Mouse (Mus musculus) R1 (cell line): ENCODE data around the gene Rab42.
"Not testable (repeated sequence)": the region's sequence is repeated elsewhere in the genome, so short reads cannot be mapped to it uniquely, and the experiment has no call there.

Source experiments
- DNase-seq: peaks from one replicate; pipeline ENCODE4 v3.0.0-alpha.2; 2018; ENCODE audit warnings: low read depth, low spot score

Rab42 gene

DNA sequence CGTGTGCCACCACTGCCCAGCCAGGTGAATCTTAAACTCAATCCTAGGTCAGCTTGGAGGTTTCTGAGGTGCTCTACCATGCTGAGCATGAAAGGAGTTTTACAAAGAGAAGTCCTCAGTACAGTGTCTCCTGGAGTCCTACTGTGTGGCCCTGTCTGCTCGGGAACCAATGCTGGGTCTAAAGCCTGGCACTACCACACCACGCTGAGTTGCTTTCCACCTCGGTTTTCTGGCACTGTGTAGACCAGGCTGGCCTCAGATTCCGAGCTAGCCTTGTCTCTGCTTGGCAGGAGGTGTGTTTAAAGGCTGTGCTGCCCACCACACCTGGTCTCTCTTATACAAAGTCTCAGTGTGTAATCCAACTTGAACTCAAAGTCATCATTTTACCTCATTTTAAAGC, 9.4 kb upstream of the Rab42 start:
- no peak for DNase-seq

GRCm38 (mm10) chr4:132311801-132312200, 8.6 kb upstream of the Rab42 start:
- DNase-seq: peak; percentile 71

DNA sequence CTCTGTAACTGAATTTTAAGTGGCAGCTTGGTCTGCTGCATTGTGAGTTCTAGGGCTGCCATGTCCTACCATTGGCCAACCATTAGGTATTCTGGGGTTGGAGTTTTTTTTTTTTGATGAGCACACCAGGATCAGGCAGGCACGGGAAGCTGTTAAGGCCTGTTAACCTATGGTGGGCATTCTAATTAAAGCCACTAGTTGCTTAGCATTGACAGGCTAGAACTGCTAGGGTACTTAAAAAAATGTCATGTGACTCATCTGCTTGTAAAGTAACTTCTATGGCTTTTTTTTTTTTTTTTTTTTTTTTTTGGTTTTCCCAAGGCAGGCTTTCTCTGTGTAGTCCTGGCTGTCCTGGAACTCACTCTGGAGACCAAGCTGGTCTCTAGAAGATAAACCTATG, 8.0 kb upstream of the Rab42 start:
- DNase-seq: peak; percentile 63

DNA sequence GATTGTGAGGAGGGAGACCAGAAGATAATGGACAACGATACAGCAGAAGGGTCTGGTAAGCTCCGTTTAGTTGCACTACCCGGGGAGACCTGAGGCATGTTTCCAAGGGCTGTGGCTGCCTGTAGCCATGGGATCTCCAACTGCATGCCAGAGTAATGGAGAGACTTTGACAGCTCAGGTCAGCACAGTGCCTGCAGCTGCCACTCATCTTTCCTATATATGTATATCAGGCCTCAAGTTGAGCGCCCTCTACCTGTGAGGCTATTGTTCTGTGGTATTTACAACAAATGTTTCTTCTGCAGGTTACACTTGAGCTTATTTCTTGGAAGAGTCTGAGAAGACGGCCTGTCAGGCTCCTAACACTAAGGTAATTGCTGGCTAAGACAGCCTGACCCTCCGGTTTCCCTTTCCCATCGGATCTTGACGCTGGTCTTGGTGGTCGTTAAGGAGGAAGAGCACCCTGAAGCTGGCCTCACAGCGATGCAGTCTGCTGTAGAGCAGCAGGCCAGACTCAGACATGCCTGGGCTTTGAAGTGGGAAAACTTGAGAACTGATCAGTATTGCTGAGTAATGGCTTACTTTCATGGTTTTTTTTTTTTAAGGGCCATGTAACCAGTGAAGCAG, 6.8 kb upstream of the Rab42 start:
- peak; percentile 69 for DNase-seq

DNA sequence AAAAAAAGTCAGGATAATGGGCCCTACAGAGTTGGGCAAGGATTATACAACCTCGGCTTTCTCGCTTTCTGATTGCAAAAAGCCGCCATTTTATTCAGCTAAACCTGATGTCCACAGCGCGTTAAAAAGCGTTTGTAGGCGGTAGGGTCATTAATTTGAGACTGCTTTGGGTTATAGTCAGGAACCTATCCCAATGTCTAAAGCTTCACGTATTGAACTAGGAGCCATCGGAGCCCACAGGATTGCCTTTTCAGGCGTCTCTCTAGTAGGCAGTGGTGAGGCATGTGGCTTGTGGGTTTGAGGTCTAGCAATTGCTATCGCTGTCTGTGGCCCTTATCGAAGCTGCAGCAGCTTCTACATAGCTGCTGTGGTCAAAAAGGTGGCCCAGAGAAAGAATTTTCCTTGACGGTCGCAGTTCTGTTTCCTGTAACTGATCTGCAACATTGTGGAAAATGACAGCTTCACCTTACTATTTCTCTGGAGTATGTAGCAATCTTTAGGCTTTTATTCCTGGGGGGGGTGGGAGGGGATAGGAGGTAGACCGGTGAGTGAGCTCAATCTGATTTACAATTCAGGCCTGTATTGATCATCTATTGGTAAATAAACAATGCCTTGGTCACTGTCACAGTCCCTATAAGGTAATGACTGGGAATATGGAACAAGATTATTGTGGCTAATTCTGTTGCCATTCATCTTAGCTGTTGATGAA, 6.1 kb upstream of the Rab42 start:
- peak; percentile 23 for DNase-seq

GRCm38 (mm10) chr4:132308437-132309139, 5.4 kb upstream of the Rab42 start:
- DNase-seq: peak; percentile 95

DNA sequence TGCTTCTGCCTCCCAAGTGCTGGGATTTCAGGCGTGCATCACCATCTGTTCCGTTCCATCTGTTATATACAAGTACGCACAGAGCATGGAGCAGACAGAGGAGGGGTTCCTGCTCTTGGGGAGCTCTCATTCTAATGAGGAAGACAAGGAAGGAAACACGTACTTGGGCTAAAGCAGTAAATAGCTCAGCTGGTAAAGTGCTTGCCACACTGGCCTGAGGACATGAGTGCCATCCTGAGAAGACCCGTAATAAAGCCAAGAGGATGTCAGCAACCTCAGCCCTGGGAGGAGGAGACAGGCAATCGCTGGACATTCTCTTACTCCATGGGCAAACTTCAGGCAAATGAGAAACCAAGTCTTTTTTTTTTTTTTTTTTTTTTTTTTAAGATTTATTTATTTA, 2.8 kb upstream of the Rab42 start:
- peak; percentile 25 for DNase-seq

GRCm38 (mm10) chr4:132305276-132305675, 2.1 kb upstream of the Rab42 start:
- no peak for DNase-seq

DNA sequence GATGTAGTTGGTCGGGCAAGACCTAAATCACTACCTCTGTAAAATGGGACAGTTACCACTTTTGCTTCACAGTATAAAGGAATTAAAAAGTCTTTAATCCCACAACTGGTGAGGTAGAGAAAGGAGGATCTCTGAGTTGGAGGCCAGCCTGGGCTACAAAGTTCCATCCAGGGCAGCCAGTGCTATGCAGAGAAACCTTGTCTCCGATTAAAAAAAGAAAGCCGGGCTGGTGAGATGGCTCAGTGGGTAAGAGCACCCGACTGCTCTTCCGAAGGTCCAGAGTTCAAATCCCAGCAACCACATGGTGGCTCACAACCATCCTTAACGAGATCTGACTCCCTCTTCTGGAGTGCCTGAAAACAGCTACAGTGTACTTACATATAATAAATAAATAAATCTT, 299 bp upstream of the Rab42 start:
- not testable (repeated sequence) for DNase-seq

DNA sequence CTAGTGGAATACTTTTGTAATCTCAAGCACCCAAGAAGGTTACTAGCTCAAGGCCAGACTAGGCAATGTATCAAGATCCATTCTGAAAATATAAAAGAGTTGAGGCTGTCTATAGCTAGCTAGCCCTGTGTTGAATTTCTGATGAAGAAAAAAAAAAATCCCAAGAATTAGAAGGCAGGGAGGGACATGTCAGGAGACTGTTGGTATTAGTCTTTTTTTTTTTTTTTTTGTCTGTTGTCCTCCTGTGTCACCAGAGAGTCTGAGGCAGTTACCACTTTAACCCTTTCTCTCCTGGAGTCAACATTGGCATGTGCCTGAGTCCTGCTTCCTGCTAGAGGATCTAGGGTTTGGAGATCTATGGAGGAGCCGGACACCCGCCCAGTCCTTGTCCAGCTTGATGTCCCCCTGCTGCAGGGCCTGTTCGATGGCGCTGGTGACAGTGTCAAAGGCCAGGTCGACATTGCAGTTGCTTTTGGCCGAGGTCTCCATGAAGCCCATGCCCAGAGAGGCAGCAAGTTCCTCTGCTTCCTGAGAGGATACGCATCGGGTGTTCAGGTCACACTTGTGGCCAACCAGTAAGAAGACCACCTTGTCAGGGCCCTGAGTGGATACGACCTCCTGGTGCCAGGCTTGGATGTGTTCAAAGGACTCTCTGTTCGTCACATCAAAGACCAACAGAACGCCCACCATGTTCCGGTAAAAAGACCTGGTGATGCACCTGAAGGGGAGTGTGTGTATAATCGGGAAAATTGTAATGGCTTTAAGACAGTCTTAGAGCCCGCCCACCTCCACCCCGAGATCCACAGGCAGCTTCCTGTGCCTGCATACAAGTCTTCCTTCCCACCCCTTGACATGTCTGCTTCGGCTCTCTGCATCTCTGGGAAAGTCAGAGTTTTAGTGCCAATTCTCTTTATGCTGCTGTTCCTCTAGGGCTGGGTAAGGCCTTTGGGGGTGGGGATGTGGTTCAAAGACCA, 933 bp downstream of the Rab42 start:
- DNase-seq: peak; percentile 72

DNA sequence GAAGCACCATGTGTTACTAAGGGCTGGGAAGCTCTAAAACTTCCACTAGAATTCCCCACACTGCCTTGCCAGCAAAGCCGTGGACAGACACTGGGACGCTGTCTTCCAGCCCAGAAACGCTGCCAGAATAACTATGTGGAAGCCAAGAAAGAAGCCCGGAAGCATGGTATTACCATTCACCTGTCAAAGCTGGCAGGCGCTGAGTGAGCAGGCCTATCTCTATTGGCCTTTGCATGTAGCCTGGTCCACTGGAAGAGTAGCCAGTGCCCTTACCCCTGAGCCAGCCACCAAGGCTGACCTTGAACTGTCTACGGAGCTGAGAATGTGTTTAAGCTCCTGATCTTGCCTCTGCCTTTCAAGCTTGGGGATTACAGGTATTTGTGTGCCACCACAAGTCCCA, 1.7 kb downstream of the Rab42 start:
- no peak for DNase-seq

- DNase-seq: no peak
Observed at GRCm38 (mm10) chr4:132299849-132300248, 3.3 kb downstream of the Rab42 start.

DNA sequence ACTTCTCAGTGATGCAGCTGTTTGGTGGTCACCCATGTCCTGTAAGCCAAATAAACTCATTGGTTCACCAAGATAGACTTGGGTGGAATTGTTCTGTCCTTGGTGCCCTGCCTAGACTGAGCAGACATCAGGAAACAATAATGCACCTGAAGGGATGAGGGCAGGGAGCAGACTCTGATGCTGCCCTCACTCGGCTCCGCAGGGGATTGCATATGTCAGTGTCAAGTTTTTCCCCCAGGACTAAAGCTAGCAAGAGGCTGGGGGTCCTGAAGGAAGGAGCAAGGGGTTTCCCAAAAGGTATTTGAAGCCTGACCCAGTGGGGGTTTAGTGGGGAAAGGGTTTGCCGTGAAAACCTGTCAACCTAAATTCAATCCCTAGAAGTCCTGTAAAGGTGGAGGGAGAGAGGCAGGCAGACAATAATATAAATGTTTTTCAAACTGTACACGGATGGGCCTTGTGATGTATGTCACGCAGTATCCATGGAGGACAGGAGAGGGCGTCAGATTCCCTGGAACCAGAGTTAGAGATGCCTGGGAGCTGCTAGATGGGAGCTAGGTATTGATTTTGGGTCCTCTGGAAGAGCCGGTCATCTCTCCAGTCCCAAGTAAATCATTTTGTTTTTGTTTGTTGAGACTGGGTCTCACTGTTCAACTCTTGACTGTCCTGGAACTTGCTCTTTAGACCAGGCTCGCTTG, 7.3 kb downstream of the Rab42 start:
- DNase-seq: peak; percentile 76

GRCm38 (mm10) chr4:132293682-132294240, 9.4 kb downstream of the Rab42 start:
- no peak for DNase-seq

DNA sequence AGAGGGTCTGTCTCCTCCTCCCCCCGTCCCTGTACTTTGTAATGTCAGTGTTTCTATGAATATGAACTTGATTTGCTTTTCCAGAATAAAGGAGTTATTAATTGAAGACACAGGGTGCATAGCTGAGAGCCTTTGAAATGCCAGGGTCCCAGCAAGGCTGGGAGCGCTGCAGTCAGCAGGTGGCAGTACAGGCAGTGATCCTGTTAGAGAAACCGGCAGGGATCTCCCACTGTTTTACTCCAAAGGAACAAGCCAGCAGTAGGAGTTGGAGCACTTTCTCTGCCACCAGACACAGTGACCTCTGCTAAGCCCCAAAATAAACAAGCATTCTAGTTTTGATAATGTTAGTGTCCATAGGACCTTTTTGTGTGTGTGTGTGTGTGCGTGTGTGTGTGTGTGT, 10.2 kb downstream of the Rab42 start:
- DNase-seq: peak; percentile 53

DNA sequence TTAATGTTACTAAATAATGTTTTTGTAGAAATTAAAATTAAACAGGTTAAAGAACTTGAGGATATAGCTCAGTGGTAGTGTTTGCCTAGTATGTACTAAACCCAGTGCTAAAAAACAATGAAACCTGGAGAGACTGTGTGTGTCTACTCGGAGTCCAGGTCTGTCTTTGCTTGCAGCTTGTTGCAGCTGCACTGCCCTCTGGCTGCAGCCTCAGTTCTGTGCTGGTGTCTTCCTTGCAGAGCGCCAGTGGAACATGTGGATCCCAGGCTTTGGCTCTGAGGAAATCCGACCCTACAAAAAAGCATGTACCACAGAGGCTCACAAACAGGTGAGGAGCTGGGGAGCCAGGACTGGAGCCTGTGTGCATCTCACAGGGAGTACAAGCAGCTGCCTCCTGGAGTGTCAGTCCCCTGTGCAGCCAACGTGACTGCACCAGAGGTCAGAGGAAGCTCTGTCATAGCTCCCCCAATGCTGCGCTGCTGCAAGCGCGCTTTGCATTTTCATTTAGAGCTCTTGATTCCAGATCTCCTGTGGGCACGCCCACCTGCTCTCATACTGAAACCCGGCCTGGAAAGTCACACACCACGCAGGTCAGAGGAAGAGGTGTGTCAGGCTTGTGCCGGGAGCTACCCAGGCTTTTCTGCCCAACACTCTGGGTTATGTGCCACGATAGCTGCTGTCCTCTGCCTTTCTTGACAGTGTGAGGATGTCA, 11.4 kb downstream of the Rab42 start:
- peak; percentile 81 for DNase-seq

GRCm38 (mm10) chr4:132291056-132291455, 12.1 kb downstream of the Rab42 start:
- DNase-seq: peak; percentile 59

- DNase-seq: peak; percentile 58
Observed at GRCm38 (mm10) chr4:132288840-132289239, 14.3 kb downstream of the Rab42 start.

- DNase-seq: no peak
Observed at GRCm38 (mm10) chr4:132275949-132276348, 27.2 kb downstream of the Rab42 start.
